Mouse (Mus musculus) bone marrow, adult 2 months (tissue): ENCODE data around the gene Kpna3.

Experiments used
- CTCF ChIP-seq: fragments of 200-500 bp; IDR thresholded peaks from 2 replicates; pipeline ENCODE4 v1.5.1; 2011; ENCODE audit warnings: low read length, control low read depth; ENCODE audit not compliant: control insufficient read depth, insufficient read depth
- POLR2A ChIP-seq: fragments of 200-500 bp; IDR thresholded peaks from 2 replicates; pipeline ENCODE4 v1.6.1; 2011; ENCODE audit warnings: low read depth, mild to moderate bottlenecking, control low read depth, low read length, borderline replicate concordance; ENCODE audit not compliant: control insufficient read depth

- TF ChIP-seq POLR2A (no peak), CTCF (no peak)
Measured at GRCm38 (mm10) chr14:61453032-61453431, 13.4 kb upstream of the Kpna3 start.
